In genomic region chr2:153665401-153665800, GRCm38 (mm10) we compare ENCODE assay signal across 28 mouse cellular contexts. TPM values are rescaled to one million over a fixed set of nuclear protein-coding genes. Genes with fewer than 3 reads are reported as not detected.
"Had no signal": no experiment of that assay in that cellular context is flagged by ENCODE, and none has a peak within 500 bp of the region (broad histone marks: within the 10 kb centered on the region; RNA-seq: fewer than 3 reads in every experiment).

No protein-coding gene starts in this region.

- H3K36me3 ChIP-seq: liver, embryonic 15.5 days had no signal

- H3K4me2 ChIP-seq: heart, embryonic 12.5 days; hindbrain, embryonic 12.5 days; hindbrain, embryonic 14.5 days; intestine, embryonic 15.5 days; limb, embryonic 12.5 days; liver, embryonic 11.5 days; liver, embryonic 13.5 days; liver, embryonic 15.5 days had no signal

- H3K27me3 ChIP-seq: heart, embryonic 12.5 days; hindbrain, embryonic 12.5 days; intestine, embryonic 15.5 days; limb, embryonic 12.5 days; liver, embryonic 13.5 days; liver, embryonic 15.5 days had no signal

- H3K9ac ChIP-seq: heart, embryonic 12.5 days; hindbrain, embryonic 12.5 days; hindbrain, embryonic 14.5 days; intestine, embryonic 15.5 days; limb, embryonic 12.5 days; liver, embryonic 13.5 days; liver, embryonic 15.5 days had no signal

- H3K27ac ChIP-seq: gastrocnemius, adult 2 months; heart, embryonic 10.5 days; hindbrain, embryonic 10.5 days; hindbrain, embryonic 12.5 days; hindbrain, embryonic 14.5 days; intestine, embryonic 15.5 days; kidney, postnatal 0 days; layer of hippocampus, adult 2 months; left cerebral cortex, adult 2 months; limb, embryonic 10.5 days; limb, embryonic 12.5 days; liver, embryonic 13.5 days; liver, embryonic 15.5 days had no signal

- H3K9me3 ChIP-seq: heart, embryonic 10.5 days; heart, embryonic 12.5 days; hindbrain, embryonic 10.5 days; hindbrain, embryonic 12.5 days; intestine, embryonic 15.5 days; limb, embryonic 10.5 days; limb, embryonic 12.5 days; liver, embryonic 13.5 days; liver, embryonic 15.5 days had no signal

- ATAC-seq: hindbrain, embryonic 16.5 days; inflammation-experienced regulatory T-cells, adult 6 months; intestine, embryonic 15.5 days; intestine, postnatal 0 days had no signal

- DNase-seq: gastrocnemius, adult 2 months; gastrocnemius, postnatal 10 days; gastrocnemius, postnatal 25 days; heart, adult 18-20 months; heart, postnatal 10 days; heart, postnatal 4 days; kidney, adult 18-20 months; kidney, postnatal 4 days; liver; liver, embryonic 13.5 days had no signal

- H3K4me1 ChIP-seq: hindbrain, embryonic 12.5 days; intestine, embryonic 15.5 days; limb, embryonic 12.5 days; liver, embryonic 13.5 days; liver, embryonic 15.5 days had no signal

- H3K4me3 ChIP-seq: gastrocnemius, adult 2 months; heart, embryonic 10.5 days; heart, embryonic 12.5 days; hindbrain, embryonic 10.5 days; hindbrain, embryonic 12.5 days; intestine, embryonic 15.5 days; layer of hippocampus, adult 2 months; left cerebral cortex, adult 2 months; limb, embryonic 10.5 days; limb, embryonic 12.5 days; liver, embryonic 13.5 days; liver, embryonic 15.5 days had no signal

RNA-seq across cellular contexts. Expression of gene Dnmt3c, which starts 31.1 kb away (rescaled TPM):
- polyA plus RNA-seq: heart, embryonic 12.5 days; heart, embryonic 14.5 days; heart, embryonic 16.5 days; hindbrain, embryonic 10.5 days; hindbrain, embryonic 16.5 days; inflammation-experienced regulatory T-cells, adult 6 months; intestine, postnatal 0 days; kidney, postnatal 0 days; limb, embryonic 10.5 days; limb, embryonic 12.5 days had no signal
